Mouse (Mus musculus) naive thymus-derived CD4-positive, alpha-beta T cell, adult 2 months (primary cell): ENCODE measurements around the gene Ncoa5.

Experiments
- DNase-seq: peaks from one replicate; pipeline ENCODE4 v3.0.0-alpha.2; 2011; ENCODE audit warnings: low read depth

Ncoa5 gene

GRCm38 (mm10) chr2:165049044-165049443 lies 14.4 kb upstream of the Ncoa5 start:
- no peak for DNase-seq

GRCm38 (mm10) chr2:165043729-165044128 lies 9.1 kb upstream of the Ncoa5 start:
- no peak for DNase-seq

- DNase-seq: peak; percentile 31
Observed at GRCm38 (mm10) chr2:165043090-165043636, 8.5 kb upstream of the Ncoa5 start.

- no peak for DNase-seq
Observed at GRCm38 (mm10) chr2:165042126-165042525, 7.5 kb upstream of the Ncoa5 start.

- no peak for DNase-seq
Observed at GRCm38 (mm10) chr2:165037415-165037814, 2.7 kb upstream of the Ncoa5 start.

GRCm38 (mm10) chr2:165035058-165035431 lies 378 bp upstream of the Ncoa5 start:
- DNase-seq: no peak

- DNase-seq: peak; percentile 43
Observed at GRCm38 (mm10) chr2:165033306-165033705, 1.4 kb downstream of the Ncoa5 start.

- no peak for DNase-seq
Observed at GRCm38 (mm10) chr2:165032533-165032932, 2.1 kb downstream of the Ncoa5 start.

GRCm38 (mm10) chr2:165027163-165027562 lies 7.5 kb downstream of the Ncoa5 start:
- no peak for DNase-seq

- DNase-seq: no peak
Observed at GRCm38 (mm10) chr2:165020490-165020889, 14.2 kb downstream of the Ncoa5 start.

- DNase-seq: no peak
Observed at GRCm38 (mm10) chr2:165014935-165015334, 19.7 kb downstream of the Ncoa5 start.

- no peak for DNase-seq
Observed at GRCm38 (mm10) chr2:165010351-165010750, 24.3 kb downstream of the Ncoa5 start.

GRCm38 (mm10) chr2:165009581-165009980 lies 25.1 kb downstream of the Ncoa5 start:
- DNase-seq: no peak

GRCm38 (mm10) chr2:165009161-165009560 lies 25.5 kb downstream of the Ncoa5 start:
- no peak for DNase-seq

- no peak for DNase-seq
Observed at GRCm38 (mm10) chr2:165007986-165008385, 26.7 kb downstream of the Ncoa5 start.

- DNase-seq: no peak
Observed at GRCm38 (mm10) chr2:165006813-165007212, 27.9 kb downstream of the Ncoa5 start.

- no peak for DNase-seq
Observed at GRCm38 (mm10) chr2:165004237-165004636, 30.4 kb downstream of the Ncoa5 start.

- DNase-seq: no peak
Observed at GRCm38 (mm10) chr2:165003108-165003507, 31.6 kb downstream of the Ncoa5 start.

- DNase-seq: no peak
Observed at GRCm38 (mm10) chr2:165001958-165002357, 32.7 kb downstream of the Ncoa5 start.

GRCm38 (mm10) chr2:164997721-164998428 lies 36.8 kb downstream of the Ncoa5 start:
- DNase-seq: no peak

GRCm38 (mm10) chr2:164996848-164997720 lies 37.6 kb downstream of the Ncoa5 start:
- DNase-seq: no peak

GRCm38 (mm10) chr2:164995976-164996375 lies 38.7 kb downstream of the Ncoa5 start:
- no peak for DNase-seq
